Mouse (Mus musculus) fat pad, adult 2 months (tissue): ENCODE measurements around the gene Me1.

Experiments
- DNase-seq: peaks from one replicate; pipeline ENCODE4 v3.0.0-alpha.2; 2011; ENCODE audit warnings: low read depth, low spot score; ENCODE audit errors: extremely low read depth

Gene Me1

DNA sequence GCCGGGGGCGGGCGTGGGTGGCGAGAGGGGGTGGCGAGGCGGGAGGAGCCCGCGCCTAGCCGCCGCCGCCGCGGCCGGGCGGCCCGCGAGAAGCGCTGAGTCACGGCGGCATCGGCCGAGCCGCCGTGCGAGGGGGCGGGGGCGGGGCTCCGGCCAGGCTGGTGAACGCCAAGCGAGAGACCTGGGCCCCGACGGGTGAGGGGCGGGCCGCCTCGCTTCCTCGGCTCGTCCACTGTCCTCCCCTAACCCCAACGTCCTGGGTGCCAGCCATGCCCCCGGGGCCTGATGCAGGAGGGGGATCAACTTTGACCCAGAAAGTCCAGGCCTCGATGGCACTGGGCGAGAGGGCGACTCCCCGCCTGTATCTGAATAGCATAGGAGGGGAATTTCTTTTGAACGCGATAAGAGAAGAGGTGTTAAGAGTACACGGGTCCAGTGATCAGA lies at the start of gene Me1:
Me1 (minus strand) TSS at position 136 of the 444 bp plus-strand sequence.
- DNase-seq: no peak

DNA sequence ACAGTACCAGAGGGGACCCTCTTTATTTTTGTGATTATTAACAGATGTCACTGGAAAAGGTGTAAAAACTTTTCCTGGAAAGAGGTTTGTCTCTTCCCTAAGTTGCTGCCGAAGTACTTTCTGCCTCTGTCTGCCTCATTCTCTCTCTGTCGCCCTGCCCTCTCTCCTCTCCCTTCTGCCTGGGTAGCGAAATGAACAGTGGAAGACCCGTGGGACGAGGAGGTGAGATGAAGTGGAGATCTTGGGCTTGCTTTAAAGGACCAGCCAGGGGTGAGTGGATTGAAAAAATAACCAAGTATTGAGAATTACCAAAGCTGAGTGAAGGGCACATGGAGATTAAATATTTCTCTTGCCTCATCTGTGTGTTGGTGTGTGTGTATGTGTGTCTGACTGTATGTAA lies 48.3 kb upstream of the Me1 start:
- no peak for DNase-seq

DNA sequence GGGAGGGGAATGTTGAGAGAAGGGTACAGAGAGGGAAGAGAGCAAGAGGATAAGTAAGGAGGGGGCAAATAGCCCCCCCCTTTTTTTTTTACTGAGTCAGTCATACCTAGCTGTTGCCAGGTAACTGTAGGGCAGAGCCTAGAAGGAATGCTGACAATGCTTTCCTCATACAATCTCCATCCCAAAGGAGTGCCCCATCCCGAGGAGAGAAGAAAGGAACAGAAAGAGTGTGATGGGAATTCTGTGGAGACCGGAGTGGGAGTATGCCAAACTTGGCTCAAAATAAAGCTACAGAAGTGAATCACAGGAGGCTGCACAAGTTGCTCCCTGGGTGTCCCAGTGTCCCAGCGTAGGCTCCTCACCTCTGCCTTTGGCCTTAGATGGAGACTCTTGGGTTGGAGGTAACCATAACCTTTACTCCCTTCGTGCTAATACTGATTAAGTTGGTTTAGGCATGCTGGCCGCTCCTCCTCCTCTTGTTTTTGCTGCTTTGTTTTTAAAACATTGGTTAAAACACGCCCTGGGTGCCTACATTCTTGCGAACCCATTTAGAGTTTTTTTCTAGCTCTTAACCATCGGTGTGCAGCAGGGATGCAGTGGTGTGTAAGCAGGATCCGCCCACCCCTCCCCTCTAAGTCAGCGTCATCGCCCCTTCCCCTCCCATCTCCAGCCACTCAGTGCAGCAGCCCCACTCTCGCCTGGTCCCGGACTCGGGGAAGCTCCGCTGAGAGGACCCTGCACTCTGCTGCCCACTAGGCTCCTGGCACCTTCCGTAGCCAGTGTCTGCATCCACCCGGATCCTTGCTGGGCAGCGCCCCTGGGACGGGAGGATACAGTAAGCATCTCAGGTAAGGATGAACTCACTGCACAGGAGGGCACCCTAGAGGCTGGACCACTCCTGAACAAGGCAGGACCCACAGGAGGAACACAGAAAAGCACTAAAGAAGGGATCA lies 47.5 kb upstream of the Me1 start, which contains the start of gene Prss35:
Prss35 (plus strand) TSS at position 691 of the 953 bp plus-strand sequence.
- DNase-seq: no peak

DNA sequence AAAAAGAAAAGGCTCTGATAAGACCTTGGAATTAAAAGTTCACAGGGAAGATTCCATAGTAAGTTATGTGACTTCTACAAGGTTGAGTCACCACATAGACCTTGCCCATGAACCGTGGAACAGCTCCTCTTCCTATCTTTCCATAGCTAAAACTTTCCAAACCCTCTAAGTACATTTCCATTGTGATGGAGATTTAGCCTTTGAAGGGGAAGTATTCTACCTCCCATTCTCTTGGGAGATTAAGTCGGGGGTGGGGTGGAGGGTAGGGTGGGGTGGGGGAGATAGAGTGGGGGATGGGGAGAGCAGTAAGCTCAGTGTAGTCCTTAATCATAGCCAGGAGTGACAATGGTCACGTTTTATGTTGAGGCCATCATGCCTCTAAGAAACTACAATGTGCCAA lies 44.2 kb upstream of the Me1 start:
- DNase-seq: no peak

DNA sequence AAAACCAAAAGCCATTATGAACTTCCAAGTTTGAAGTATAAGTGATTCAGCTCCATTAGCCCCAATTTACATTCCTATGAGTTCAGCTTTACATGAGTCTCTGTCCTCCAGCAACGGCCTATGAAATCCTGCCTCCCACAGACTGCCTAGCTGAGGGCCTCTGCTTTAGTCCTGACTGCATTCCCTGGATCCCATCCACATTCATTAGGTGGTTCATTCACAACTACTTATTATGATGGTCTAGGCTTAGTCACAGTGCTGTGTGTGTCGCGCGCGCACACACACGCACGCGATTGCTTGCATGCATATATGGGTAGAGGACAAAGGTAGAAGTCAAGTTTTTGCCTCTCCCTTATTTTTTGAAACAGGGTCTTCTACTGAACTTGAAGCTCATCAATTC lies 43.0 kb upstream of the Me1 start:
- DNase-seq: no peak

DNA sequence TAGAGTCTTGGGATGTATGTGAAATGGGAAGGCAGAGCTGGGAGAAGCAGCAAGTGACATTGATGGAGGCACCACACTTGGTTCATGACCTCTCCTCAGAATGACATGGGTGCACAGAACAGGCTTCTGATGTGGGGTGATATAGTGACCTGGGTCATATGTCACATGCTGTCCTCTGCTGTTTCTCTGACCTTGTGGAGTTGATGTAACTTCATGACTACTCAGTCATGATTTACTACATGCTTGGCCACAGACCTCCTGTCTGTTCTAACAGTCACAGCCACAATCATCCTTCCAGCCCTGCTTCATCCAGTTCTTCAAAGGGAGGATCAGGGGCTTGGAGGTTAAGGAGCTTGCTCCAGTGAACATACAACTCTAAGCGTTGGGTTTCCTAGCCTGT lies 42.3 kb upstream of the Me1 start:
- DNase-seq: no peak

DNA sequence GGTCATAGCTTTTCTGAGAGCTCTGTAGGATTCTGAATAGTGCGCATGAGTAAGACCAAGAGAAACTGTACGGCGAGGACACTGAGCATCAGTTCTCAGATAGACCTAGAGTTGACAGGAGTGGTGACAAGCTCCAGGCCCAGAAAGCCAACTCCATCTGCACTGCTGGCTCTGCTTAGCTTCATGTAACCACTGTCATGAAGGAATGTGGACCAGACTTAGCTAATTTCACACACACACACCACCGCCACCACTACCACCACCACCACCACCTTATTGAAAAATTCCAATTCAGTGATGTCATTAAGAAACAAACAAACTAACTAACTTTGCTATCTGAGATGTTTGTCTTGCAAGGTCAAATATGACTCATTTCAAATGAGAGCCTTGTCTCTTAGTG lies 41.2 kb upstream of the Me1 start:
- DNase-seq: no peak

DNA sequence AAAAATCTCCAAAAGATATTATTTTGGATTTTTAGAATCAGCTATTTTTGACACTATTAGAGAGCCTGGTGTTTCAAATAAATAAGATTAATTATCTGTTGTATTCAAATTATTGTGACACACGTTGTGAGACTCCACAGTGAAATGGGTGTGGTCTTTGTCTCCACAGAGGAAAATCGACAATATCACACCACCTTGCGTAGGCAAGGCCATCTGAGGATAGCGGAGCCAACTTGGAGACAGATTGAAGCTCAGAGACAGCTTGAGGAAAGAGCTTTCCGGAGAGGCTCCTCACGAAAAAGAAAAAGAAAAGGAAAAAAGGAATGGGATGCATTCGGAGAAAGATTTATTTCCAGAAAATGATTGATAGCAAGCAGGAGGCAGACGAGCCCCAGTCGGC lies 39.0 kb upstream of the Me1 start:
- no peak for DNase-seq

DNA sequence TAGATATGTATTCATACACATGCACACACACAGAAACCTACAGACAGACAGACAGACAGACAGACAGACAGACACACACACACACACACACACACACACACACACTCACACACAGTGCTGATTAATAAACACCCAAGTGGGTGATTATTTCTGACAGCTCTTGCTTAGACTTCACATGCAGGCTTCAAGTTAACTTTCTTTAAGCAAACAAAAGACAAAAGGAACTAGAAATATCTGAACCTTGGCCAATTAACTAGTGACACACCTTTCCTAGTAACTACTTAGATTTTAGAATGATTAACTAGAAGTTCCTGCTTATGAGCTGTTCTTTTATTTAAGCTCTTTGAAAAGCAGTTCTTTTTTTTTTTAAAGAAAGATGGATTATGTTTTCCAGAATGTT lies 38.6 kb upstream of the Me1 start:
- DNase-seq: no peak

DNA sequence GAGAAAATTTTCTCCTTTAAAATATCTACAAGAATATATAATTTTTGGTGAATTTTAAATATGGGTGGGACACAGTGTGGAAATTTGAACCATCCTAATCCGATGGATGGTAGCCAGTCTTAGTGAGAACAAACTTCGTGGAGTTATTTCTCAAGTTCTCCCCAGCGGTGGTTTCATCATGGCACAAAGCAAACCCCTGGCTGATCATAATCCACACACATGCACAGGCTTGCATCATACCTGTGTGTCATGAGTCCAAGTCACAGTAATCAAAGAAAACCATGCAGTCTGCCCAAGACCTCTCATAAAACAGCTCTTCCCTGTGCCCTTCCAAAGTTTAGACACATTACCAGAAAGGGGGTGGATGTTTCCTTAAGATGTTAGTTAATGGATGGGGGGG lies 34.1 kb upstream of the Me1 start:
- DNase-seq: peak; percentile 91

DNA sequence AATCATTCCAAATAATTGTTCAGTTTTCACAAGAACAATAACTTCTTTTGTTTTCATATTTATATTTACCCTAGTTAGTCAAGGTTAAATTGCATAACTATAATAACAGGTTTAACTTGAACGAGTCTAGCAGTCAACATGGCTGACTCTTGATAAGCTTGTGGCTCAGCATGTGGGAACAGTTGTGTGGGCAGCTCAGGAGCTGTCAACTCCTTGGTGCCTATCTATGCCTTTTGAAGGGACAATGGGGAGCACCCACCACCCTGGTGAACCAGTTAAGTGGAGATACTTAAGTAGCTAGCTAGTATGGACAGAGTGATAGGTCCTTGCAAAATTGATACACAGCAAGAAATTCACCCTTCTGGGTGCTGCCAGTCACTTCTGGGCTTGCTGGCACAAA lies 33.3 kb upstream of the Me1 start:
- no peak for DNase-seq

DNA sequence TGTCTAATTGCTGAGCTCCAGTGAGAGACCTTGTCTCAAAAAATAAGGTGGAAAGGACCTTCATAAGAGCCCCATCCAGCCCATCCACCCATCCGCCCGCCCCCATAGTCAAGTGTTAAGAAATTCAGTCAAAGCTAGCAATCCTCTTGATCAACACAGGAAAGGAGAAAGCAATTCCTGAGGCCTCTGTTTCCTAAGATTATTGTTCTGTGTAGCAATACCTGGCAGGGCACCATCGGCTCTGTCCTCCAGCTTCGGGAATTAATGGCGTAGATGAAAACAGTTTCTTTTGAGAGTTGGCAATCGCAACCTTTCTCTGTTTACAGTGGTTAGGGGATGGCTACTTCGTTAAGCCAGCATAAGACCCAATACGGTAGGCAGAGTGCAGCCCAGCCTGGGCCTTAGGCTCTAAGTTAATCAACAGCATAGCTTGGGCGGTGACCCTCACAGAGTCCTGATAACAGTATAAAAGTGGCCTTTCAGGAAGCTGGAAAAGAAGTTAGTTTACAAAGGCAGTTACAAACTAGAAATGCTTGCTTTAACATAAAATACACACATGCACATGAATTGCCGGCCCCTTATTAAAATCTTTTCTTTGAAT lies 32.6 kb upstream of the Me1 start:
- DNase-seq: peak; percentile 94

DNA sequence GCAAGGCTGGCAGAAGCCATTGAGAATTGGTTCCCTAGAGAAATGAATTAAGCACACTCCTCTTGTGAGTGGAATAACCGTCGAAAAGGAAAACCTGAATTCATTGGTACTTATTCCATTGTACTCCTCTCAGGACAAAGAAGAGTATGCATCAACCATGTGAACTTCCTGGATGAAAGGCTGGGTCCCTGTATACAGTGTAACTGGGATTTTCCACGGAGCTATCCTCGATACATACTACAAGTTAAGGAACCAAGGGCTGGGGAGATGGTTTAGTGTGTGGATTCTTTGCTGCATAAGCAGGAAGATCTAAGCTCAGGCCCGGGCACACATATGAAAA lies 30.6 kb upstream of the Me1 start:
- no peak for DNase-seq

DNA sequence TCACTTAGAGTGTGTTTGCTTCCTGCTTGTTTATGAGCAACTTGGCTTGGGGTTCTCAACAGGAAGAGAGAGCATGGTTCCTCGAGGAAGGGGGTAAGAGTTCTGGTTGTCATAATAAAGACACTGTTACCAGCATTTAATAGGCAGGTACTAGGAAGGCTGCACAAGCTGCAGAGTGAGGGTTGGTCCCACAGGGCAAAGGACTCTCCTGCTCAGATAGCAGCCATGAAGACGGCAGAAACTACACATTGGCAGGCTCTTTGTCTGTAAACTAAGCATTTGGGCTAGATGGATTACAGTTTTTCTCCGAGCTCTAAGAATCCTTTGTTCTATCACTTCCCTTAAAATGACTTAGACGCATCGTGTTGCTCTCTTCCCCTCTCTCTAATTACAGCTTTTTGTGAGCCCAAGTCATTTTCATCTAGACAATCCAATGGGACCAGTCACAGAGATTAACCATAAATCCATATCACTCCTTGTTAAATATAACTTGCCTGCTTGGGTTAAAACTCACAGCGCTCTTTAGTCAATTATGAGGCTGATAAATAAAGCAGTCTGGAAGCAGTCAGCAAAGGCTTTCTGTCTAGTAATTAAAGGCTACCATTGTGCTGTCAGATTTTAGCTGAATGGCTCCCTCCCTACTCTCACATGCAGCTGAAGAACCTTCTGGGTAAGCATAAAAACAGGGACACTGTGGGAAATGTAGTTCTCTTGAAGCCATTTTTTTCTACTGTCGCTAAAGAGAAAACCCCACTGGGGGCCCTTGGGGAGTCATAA lies 30.0 kb upstream of the Me1 start:
- DNase-seq: no peak

DNA sequence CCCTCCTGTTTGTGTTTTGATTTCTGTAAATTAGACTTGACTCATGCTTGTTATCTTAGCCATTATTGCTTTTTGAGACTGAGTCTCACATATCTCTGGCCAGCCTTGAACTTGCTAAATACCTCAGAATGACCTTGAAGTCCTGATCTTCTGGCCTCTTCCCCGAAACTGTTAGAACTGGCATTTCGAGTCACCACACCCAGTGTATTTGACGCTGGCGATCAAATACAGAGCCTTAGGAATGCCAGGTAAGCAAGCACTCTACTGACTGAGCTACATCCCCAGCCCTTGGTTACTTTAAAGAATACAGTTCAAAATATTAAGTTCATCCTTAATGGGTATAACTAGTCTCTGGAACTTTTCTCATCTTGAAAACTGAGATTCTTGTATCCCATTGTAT lies 29.3 kb upstream of the Me1 start:
- no peak for DNase-seq

DNA sequence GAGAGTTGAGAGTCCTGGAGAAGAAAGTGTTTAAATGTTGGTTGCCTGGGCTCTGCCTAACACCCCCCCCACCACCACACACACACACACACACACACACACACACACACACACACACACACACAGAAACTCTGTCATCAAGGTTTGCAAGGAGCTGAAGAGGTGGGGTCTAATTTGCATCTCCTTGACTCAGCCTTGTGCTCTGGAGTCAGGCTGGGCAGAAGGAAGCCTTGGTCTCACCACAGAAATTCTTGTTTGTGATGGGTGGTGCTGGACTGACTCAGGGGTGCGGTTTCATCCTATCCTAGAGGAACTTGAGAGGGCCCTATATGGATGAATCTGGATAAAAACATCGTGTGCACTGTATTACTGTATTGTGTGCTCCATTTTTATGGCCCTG lies 25.0 kb upstream of the Me1 start:
- DNase-seq: no peak

DNA sequence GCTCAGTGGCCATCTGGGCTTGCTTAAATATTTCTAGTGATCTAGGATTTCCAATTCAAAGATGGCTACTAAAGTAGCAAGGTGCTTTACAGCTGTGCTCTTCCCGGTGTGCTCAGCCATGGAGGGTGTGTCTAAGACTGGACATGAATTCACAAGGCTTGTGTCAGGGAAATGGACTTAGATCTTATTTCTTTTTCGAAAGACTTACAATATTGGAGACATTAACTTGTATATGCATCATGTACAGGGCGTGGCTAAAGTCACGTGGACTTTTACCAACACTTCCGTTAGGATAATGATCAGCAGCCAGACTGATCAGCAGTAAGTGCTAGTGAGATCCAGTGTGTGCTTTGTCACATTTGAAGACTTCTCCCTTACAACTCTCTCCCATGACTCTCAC lies 24.5 kb upstream of the Me1 start:
- DNase-seq: no peak

DNA sequence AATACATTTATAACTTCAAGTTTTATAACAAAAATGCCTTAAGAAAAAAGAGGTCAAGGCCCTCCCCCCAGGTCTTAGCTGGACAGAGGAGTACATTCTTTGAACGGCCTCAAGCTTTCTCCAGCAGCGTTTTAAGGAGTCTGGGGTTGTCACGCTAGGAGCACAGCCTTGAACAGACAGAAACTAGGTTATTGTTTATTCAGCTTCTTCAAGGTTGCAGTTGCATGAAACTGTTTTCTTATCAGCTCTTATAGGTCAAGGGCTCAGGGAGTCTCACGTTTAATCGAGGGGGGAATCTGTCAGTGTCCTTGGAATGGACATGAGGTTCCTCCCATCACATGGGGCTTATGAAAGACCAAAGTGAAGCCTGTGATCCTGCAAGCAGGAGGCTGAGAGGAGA lies 21.4 kb upstream of the Me1 start:
- no peak for DNase-seq

DNA sequence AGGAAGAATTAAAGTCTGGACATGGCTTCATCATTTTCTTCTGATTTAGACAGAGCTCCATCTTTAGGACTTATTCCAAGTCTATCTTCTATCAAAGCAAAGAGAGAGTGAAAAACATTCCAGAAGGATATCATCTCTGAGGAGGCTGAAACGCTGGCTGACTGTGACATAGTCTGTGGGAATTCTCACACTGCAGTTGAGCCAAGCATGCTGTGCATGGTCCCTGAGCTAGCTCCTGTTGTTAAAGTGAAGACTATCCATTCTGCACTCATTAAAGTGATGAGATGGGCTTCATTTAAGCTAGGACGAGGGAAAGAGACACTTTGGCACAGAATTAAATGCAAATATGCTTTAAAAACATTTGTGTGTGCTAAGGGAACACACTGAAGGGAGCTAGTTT lies 20.8 kb upstream of the Me1 start:
- no peak for DNase-seq

DNA sequence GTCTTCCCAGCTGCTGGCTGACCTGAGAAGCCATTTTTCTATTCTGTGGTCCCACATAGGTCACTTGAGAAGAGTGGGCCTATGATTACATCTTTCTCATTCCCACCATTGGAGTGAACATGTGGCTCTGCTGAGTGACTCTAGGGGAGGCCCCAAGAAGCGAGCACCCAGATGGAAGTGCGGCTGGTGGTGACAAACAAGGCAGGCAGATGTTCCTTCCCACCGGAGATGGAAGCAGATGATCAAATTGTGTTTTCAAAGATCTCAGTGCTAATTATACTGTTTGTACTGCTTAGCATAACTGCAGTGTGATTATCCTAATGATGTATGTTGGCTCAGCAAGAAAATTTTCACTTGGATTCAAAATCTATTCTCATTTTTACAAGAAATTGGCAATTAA lies 18.3 kb upstream of the Me1 start:
- no peak for DNase-seq

DNA sequence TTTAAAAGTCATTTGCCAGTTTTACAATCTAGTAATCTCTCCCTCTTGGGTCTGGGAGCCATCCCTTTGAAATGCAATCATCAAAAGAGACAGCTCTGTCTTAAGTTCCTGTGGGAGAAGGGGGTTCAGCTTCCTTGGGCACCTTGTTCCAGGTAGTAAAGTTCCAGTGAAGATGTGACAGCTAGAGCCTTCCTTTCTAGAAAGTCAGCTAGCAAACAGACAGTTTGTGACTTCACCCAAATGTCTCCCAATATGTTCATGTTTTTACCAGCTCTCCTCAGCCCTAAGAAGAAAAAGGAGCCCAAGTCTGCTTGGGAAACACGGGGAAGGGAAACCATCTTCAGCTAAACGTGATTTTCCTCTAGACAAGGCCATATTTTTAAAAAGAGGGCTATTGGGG lies 16.9 kb upstream of the Me1 start:
- DNase-seq: no peak

DNA sequence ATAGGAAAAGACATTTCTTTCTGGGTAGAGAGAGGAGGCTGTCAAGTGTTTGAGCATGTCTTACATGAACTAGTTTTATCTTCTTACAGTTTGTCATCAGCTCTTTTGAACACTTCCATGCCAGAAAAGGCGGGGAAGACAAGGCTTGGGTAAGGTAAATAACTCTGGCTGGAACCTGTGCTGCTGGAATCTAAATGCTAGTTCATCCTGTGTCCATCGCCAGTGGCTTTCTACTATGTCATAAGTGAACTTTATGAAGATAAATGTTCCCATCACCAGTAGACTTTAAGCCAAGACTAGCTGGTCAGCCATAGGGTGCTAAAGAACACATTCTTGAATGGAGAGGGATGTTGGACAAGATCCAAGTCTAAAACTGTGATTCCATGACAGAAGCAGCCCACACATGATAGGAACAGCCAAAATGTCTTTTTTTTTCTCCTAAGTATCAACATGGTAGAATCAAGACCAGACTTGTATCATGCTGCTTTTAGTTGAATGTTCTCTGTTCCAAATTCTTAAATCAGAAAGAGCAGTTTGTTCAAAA lies 14.4 kb upstream of the Me1 start:
- peak; percentile 97 for DNase-seq
